Mouse (Mus musculus) kidney, adult 2 months (tissue): ENCODE data around the gene Cerkl. TPM values are rescaled to one million over a fixed set of nuclear protein-coding genes. Genes with fewer than 3 reads are reported as not detected.
A peak's percentile ranks its signal among the peaks of the same experiment; 100 is the strongest.

Experiments used
- DNase-seq: peaks from one replicate; pipeline ENCODE4 v3.0.0; 2021
- H3K27ac ChIP-seq: fragments of 200-500 bp; 2 replicates; pipeline ENCODE4 v1.5.1; 2012; ENCODE audit warnings: low read depth, low read length, control low read depth, inconsistent platforms; ENCODE audit not compliant: insufficient read depth
- H3K27me3 ChIP-seq: fragments of 200-500 bp; replicated peaks from 2 replicates; pipeline ENCODE4 v1.6.1; 2012; ENCODE audit warnings: mild to moderate bottlenecking, moderate library complexity, low read length, inconsistent platforms; ENCODE audit not compliant: control insufficient read depth, insufficient read depth
- H3K36me3 ChIP-seq: fragments of 200-500 bp; 2 replicates; pipeline ENCODE4 v1.6.1; 2012; ENCODE audit warnings: mild to moderate bottlenecking, moderate library complexity, low read length, inconsistent platforms; ENCODE audit not compliant: control insufficient read depth, insufficient read depth
- H3K4me1 ChIP-seq: fragments of 200-500 bp; 2 replicates; pipeline ENCODE4 v1.6.1; 2011; ENCODE audit warnings: low read length; ENCODE audit not compliant: control insufficient read depth, insufficient read depth
- H3K4me3 ChIP-seq: fragments of 200-500 bp; 2 replicates; pipeline ENCODE4 v1.5.1; 2011; ENCODE audit warnings: mild to moderate bottlenecking, low read depth, low read length, control low read depth; ENCODE audit not compliant: insufficient read depth
- CTCF ChIP-seq: fragments of 200-500 bp; conservative IDR thresholded peaks from 2 replicates; pipeline ENCODE4 v1.5.1; 2011; ENCODE audit warnings: low read depth, mild to moderate bottlenecking, control low read depth, low read length, moderate library complexity, mixed read lengths; ENCODE audit not compliant: insufficient read depth, insufficient read length
- POLR2A ChIP-seq: fragments of 200-500 bp; IDR thresholded peaks from one replicate; pipeline ENCODE4 v1.6.1; 2011; ENCODE audit warnings: low read depth, low read length, control low read depth
- WGBS: fragments of 180-500 bp; shearing (Covaris S2); methylation state at CpG from one replicate; pipeline ENCODE4 v1.1.7; 2018; 5-methylcytosine and 5-hydroxymethylcytosine counted together
- polyA plus RNA-seq: library from polyadenylated mRNA; depleted of rRNA; stranded (reverse); fragments of >200 nt; gene quantifications from 2 replicates; pipeline ENCODE4 v1.2.3, GENCODE M21; 2012

The Cerkl gene
- polyA plus RNA-seq, 1 experiment = 1.0 TPM

DNA sequence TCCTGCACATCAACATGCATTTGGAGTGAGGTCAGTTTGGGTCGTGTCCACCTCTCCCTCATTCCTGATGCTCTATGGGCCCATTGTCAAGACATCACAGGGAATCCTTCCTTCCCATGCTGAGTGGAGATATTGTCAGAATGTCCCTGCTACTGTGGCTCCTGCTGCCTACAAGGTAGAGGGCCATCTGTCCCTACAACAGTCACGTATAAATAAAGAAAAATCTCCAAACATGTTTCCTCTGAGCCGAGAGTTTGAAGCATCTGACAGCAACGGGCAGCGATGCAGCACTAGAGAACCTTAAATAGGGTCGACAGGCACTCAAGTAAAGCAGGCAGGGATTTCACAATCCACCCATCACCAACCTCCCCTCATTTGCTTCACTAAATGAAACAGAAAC is 13.7 kb downstream of the Cerkl start:
- Histone ChIP-seq H3K27ac (no peak overlapping the region), H3K36me3 (no peaks in the 10 kb centered on the region), H3K27me3 (no peaks in the 10 kb centered on the region), H3K4me3 (no peak overlapping the region), H3K4me1 (no peaks in the 10 kb centered on the region)
- no peak for DNase-seq
- WGBS = 79% methylated on average over 6 of the region's 6 CpGs
- no peak for TF ChIP-seq POLR2A
- no peak for TF ChIP-seq CTCF

DNA sequence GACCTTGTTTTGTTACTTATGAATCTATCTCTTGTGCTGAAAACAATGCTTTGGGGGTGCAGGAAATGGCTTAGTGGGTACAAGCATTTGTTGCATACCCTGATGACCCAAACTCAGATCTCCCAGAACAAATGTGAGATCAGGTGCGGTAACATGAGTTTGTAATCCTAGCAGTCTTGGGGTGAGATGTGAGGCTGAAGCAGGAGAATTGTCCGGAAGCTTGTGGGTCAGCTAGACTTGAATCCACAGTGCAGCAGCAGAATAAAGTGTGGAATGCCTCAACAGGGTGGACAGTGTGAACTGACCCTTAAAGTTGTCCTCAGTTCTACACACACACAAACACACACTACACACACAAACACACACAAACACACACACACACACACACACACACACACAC is 14.4 kb downstream of the Cerkl start:
- no peak overlapping the region for H3K4me3 ChIP-seq
- no peak overlapping the region for H3K27ac ChIP-seq
- TF ChIP-seq POLR2A (no peak), CTCF (no peak)
- DNase-seq = no peak
- 95% methylated on average over 2 of the region's 2 CpGs for WGBS
- no peaks in the 10 kb centered on the region for H3K36me3 ChIP-seq
- H3K27me3 ChIP-seq = no peaks in the 10 kb centered on the region
- no peaks in the 10 kb centered on the region for H3K4me1 ChIP-seq

DNA sequence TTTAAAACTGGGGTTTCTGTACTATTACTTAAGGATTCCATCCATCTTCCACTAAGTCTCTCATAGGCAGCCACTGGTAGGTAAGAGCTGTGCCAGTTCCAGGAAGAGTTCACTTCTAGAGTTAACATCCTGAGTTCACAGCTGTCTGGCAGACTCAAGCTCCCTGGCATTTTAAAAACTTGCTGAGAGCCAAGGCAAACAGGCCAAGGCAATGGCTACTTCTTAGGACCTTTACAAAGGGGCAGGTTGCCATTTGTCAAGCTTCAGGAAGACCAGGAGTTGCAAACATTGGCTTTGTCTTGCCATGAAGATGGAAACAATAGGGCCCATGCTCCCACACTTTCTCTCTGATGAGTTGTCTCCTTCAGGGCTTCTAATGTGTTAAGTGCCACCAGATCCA is 26.5 kb downstream of the Cerkl start:
- Histone ChIP-seq H3K4me1 (no peaks in the 10 kb centered on the region), H3K27me3 (peaks cover 1% of the 10 kb centered on the region), H3K4me3 (no peak overlapping the region), H3K36me3 (no peaks in the 10 kb centered on the region), H3K27ac (no peak overlapping the region)
- DNase-seq = no peak
- TF ChIP-seq CTCF (no peak), POLR2A (no peak)

DNA sequence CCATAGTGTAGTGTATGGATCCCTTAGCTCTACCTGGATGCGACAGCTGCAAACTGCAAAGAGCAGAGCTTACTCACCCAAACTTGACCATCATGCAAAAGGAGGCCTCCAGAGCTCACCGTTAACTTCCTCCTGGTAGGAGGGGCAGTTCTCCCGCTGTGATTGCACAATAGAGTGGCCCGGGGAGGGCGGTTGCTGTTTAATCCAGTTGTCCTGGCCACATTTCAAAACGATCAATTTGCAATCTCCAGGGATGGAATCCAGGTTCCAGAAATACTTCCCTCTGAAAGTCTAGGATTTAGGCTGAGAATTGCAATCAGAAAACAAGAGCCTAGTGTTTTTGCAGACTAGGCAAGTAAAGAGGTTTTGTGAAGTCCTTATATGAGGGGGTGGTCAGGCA is 26.9 kb downstream of the Cerkl start:
- Histone ChIP-seq H3K4me3 (no peak overlapping the region), H3K27ac (no peak overlapping the region), H3K4me1 (no peaks in the 10 kb centered on the region), H3K36me3 (no peaks in the 10 kb centered on the region), H3K27me3 (peaks cover 1% of the 10 kb centered on the region)
- DNase-seq = peak; percentile 59
- WGBS = 15% methylated on average over 6 of the region's 6 CpGs
- TF ChIP-seq CTCF (no peak), POLR2A (no peak)

DNA sequence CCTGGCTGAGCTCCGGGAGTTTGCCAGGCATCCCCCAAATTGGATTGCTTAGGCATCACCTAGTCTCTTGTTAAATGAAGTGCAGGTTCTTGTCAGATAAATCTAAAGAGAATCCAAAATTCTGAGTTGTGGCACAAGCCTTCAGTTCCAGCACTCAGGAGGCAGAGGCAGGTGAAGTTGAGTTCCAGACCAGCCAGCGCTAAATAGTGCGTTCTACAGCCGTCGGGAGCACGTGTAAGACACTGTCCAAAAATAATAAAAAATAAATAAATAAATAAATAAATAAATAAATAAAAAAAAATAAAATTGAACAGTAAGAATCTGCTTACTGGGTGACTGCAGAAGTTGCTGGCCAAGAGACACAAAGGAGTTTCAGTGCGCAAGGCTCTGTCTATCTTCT is 27.5 kb downstream of the Cerkl start:
- Histone ChIP-seq H3K27ac (no peak overlapping the region), H3K4me1 (no peaks in the 10 kb centered on the region), H3K36me3 (no peaks in the 10 kb centered on the region), H3K4me3 (peak overlapping the region; percentile 54; the same call in 1 of the 2 replicates), H3K27me3 (peaks cover 1% of the 10 kb centered on the region)
- TF ChIP-seq POLR2A (no peak), CTCF (no peak)
- 24% methylated on average over 7 of the region's 7 CpGs for WGBS
- no peak for DNase-seq

DNA sequence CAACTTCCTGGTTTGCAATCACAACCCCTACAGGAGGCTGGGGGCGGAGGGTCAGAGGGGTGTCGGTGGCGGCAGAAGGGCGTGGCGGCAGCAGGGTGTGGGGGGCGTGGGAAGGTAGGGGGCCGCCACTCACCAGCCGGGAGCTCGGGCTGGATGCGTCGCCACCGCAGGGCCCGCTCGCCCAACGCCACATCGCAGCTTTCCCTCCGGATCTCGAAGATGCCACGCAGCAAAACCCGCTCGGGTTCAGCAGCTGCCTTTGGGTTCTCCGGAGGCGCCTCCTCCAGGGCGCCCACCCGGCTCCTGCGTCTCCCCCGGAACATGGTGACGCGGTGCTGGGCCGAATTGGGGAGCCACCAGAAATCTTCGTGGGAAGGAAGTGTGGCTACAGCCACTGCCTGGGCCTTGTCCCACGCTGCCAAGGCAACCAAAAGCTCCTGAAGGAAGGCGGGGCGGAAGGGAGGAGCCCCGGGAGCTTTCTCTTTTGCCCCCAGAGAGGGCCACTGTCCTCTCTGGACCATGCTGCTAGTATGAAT is 27.9 kb downstream of the Cerkl start:
- H3K27ac ChIP-seq = no peak overlapping the region
- peaks cover 1% of the 10 kb centered on the region for H3K27me3 ChIP-seq
- H3K36me3 ChIP-seq = no peaks in the 10 kb centered on the region
- H3K4me3 ChIP-seq = peak overlapping the region; percentile 54
- no peaks in the 10 kb centered on the region for H3K4me1 ChIP-seq
- WGBS = 2% methylated on average over 35 of the region's 35 CpGs
- DNase-seq = no peak
- TF ChIP-seq CTCF (no peak), POLR2A (no peak)

DNA sequence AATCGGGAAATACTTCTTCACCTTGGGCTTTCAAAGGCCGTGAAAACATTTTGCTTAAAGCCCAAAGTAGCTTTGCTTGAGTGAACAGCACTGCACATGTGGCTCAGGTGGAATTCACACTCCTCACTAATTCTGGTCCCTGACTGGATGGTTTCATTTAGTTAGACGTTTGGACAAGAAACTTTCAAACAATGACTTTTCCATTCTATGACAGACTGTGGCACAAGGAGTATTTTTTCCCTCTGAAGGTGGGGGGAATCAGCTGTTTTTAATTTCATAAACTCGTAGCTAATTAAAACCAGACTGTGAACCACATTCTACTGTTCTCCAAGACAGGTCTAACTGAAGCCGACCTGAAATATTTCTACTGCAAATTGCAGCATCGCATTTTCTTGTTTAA is 28.6 kb downstream of the Cerkl start:
- no peaks in the 10 kb centered on the region for H3K4me1 ChIP-seq
- DNase-seq = peak; percentile 12
- no peak overlapping the region for H3K4me3 ChIP-seq
- 20% methylated on average over 6 of the region's 6 CpGs for WGBS
- TF ChIP-seq CTCF = no peak
- no peak for TF ChIP-seq POLR2A
- H3K36me3 ChIP-seq = no peaks in the 10 kb centered on the region
- peaks cover 1% of the 10 kb centered on the region for H3K27me3 ChIP-seq
- no peak overlapping the region for H3K27ac ChIP-seq
